Mouse (Mus musculus) lung, embryonic 16.5 days (tissue): ENCODE data around the gene Mettl16. TPM values are rescaled to one million over a fixed set of nuclear protein-coding genes. Genes with fewer than 3 reads are reported as not detected.

Source experiments
- ATAC-seq: fragments of 200-750 bp; cut with Nextera tagmentation; 2 replicates; pipeline ENCODE4 v1.8.0; 2017; ENCODE audit warnings: low read depth, mild to moderate bottlenecking, moderate library complexity
- H3K27ac ChIP-seq: fragments of 300-500 bp; sonication (generic); 2 replicates; pipeline ENCODE4 v1.5.1; 2014; ENCODE audit warnings: mild to moderate bottlenecking, control low read depth, low read length
- H3K27me3 ChIP-seq: fragments of 300-500 bp; sonication (generic); 2 replicates; pipeline ENCODE4 v1.6.1; 2014; ENCODE audit warnings: low read depth, low read length, mixed read lengths; ENCODE audit not compliant: control insufficient read depth, insufficient read depth
- H3K36me3 ChIP-seq: fragments of 300-500 bp; sonication (generic); 2 replicates; pipeline ENCODE4 v1.6.1; 2014; ENCODE audit warnings: low read length; ENCODE audit not compliant: control insufficient read depth, insufficient read depth
- H3K4me1 ChIP-seq: fragments of 300-500 bp; sonication (generic); replicated peaks from 2 replicates; pipeline ENCODE4 v1.6.1; 2014; ENCODE audit warnings: low read length, mixed read lengths; ENCODE audit not compliant: control insufficient read depth, insufficient read depth
- H3K4me2 ChIP-seq: fragments of 300-500 bp; sonication (generic); 2 replicates; pipeline ENCODE4 v1.6.1; 2014; ENCODE audit warnings: low read depth, low read length, control low read depth
- H3K4me3 ChIP-seq: fragments of 300-500 bp; sonication (generic); 2 replicates; pipeline ENCODE4 v1.5.1; 2014; ENCODE audit warnings: mild to moderate bottlenecking, low read length, control low read depth
- H3K9ac ChIP-seq: fragments of 300-500 bp; sonication (generic); 2 replicates; pipeline ENCODE4 v1.6.1; 2014; ENCODE audit warnings: low read length, control low read depth
- H3K9me3 ChIP-seq: fragments of 300-500 bp; sonication (generic); 2 replicates; pipeline ENCODE4 v1.6.1; 2016; ENCODE audit warnings: low read length; ENCODE audit not compliant: control insufficient read depth
- WGBS: fragments of 180-500 bp; shearing (Covaris S2); extraction: QIAGEN DNeasy Blood & Tissue Kit; methylation state at CpG from one replicate; pipeline ENCODE4 v1.1.7; 2014; 5-methylcytosine and 5-hydroxymethylcytosine counted together
- polyA plus RNA-seq: library from polyadenylated mRNA; unstranded; fragments of >200 nt; fragmentation: Nextera tagmentation; extraction: Ambion mirVana; gene quantifications from 2 replicates; pipeline ENCODE4 v1.2.1, GENCODE M21; 2015

Gene Mettl16
- polyA plus RNA-seq, 1 experiment from 2014 or later: 47.5 TPM

DNA sequence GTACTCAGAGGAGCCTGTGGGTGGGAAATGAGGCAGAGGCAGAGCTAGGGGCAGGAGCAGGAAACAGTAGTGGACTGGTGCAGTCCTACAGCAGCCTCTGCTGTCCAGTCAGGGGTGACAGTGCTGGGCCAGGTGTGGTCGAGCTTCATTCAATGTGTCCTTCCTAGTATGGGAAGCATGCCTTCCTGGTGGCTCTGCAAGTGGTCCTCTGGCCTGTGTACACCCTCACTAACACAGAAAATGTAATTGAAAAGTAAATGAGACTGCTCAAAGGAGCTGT is 63.7 kb downstream of the Mettl16 start:
- WGBS: 35% methylated on average over 1 of the region's 1 CpGs
- Histone ChIP-seq H3K27me3 (no peaks in the 10 kb centered on the region), H3K4me3 (no peak overlapping the region), H3K9ac (peak overlapping the region; percentile 32; the same call in 1 of the 2 replicates), H3K4me2 (no peak overlapping the region), H3K4me1 (peaks cover 43% of the 10 kb centered on the region), H3K9me3 (no peaks in the 10 kb centered on the region), H3K36me3 (no peaks in the 10 kb centered on the region), H3K27ac (peak overlapping the region; percentile 63)
- no peak for ATAC-seq

- peaks cover 42% of the 10 kb centered on the region for H3K4me1 ChIP-seq
- ATAC-seq: no peak
- WGBS: 44% methylated on average over 5 of the region's 5 CpGs
- no peaks in the 10 kb centered on the region for H3K27me3 ChIP-seq
- no peaks in the 10 kb centered on the region for H3K9me3 ChIP-seq
- peak overlapping the region; percentile 1; the same call in 1 of the 2 replicates for H3K9ac ChIP-seq
- no peak overlapping the region for H3K4me3 ChIP-seq
- H3K4me2 ChIP-seq: no peak overlapping the region
- H3K27ac ChIP-seq: peak overlapping the region; percentile 63
- H3K36me3 ChIP-seq: no peaks in the 10 kb centered on the region
Observed at GRCm38 (mm10) chr11:74834650-74835277, 64.1 kb downstream of the Mettl16 start.

DNA sequence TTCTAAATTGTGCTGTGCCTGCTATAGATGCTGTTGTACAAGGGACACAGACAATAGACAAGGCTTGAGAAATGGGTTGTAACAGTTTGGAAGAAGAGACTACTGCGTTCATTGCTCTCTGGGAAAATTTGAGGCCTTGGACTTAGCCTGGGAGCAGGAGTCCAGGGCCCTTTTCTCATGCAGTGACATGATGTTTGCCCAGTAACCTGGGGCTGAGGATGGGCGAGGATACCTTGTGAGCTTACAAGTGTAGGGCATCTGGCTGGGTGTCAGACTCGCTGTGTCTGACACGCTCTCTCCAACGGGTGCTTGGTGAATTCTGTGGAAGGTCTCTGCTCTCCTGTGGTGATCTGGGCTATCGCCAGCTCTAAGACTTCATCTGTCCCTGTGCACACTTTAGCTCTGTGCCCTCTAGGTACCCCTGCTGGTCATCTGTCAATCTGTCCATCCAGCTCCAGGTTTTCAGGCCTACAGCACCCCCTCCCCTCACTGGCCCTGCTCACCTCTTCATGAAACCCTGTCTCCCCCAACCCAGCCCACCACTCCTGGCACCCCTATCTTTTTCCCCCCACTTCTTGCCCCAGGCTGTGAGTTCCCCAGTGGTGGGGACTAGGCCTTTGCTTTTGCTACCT is 65.1 kb downstream of the Mettl16 start:
- Histone ChIP-seq H3K27me3 (no peaks in the 10 kb centered on the region), H3K36me3 (no peaks in the 10 kb centered on the region), H3K9me3 (no peaks in the 10 kb centered on the region), H3K9ac (peak overlapping the region; percentile 15; the same call in 1 of the 2 replicates), H3K4me2 (no peak overlapping the region), H3K4me3 (no peak overlapping the region), H3K27ac (no peak overlapping the region), H3K4me1 (peaks cover 42% of the 10 kb centered on the region)
- ATAC-seq: no peak
- 85% methylated on average over 6 of the region's 6 CpGs for WGBS

GRCm38 (mm10) chr11:74836225-74837055 is 65.8 kb downstream of the Mettl16 start:
- no peak overlapping the region for H3K4me2 ChIP-seq
- H3K9me3 ChIP-seq: no peaks in the 10 kb centered on the region
- H3K36me3 ChIP-seq: no peaks in the 10 kb centered on the region
- H3K9ac ChIP-seq: 0 out of 2 replicates have a peak overlapping the region, but pooled peaks have one; percentile 10
- WGBS: 92% methylated on average over 22 of the region's 22 CpGs
- H3K4me3 ChIP-seq: no peak overlapping the region
- H3K27ac ChIP-seq: no peak overlapping the region
- ATAC-seq: no peak
- peaks cover 42% of the 10 kb centered on the region for H3K4me1 ChIP-seq
- H3K27me3 ChIP-seq: no peaks in the 10 kb centered on the region

DNA sequence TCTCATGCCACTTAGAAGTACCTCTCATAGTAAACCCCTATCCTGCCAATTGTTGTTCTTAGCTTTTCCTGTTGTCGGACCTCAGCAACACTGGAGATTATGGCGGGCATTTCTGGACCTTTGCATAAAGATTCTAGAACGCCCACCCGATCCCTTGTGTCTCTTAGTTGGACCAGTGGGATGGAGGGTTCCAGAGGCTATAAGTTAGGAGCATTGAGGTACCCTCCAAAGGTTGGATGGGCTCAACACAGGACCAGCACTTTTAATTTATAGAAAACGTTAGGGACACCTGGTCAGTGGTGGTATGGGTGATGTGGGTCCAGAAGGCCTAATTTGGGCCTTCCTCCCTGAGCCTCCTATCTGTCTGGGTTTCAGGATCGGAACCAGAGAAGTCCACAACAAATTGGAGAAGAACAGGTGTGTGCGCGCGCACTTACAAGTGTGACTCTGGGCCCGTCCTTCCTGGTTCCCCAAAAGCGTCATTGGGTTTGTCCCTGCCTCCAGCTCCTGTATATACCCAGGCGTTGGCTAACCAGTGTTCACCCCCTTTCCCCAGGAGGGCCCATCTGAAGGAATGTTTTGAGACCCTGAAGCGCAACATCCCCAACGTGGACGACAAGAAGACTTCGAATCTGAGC is 66.5 kb downstream of the Mettl16 start:
- peak overlapping the region; percentile 90 for H3K4me2 ChIP-seq
- 39% methylated on average over 16 of the region's 16 CpGs for WGBS
- no peak; the same call in 1 of the 2 replicates for ATAC-seq
- H3K4me1 ChIP-seq: peaks cover 42% of the 10 kb centered on the region
- H3K27me3 ChIP-seq: no peaks in the 10 kb centered on the region
- H3K36me3 ChIP-seq: no peaks in the 10 kb centered on the region
- H3K4me3 ChIP-seq: peak overlapping the region; percentile 65
- peak overlapping the region; percentile 61 for H3K9ac ChIP-seq
- no peaks in the 10 kb centered on the region for H3K9me3 ChIP-seq
- H3K27ac ChIP-seq: peak overlapping the region; percentile 91

GRCm38 (mm10) chr11:74837694-74838431 is 67.2 kb downstream of the Mettl16 start:
- Histone ChIP-seq H3K9me3 (no peaks in the 10 kb centered on the region), H3K36me3 (no peaks in the 10 kb centered on the region), H3K4me3 (peak overlapping the region; percentile 65), H3K4me1 (peaks cover 40% of the 10 kb centered on the region), H3K27ac (peak overlapping the region; percentile 91), H3K27me3 (no peaks in the 10 kb centered on the region), H3K9ac (peak overlapping the region; percentile 61), H3K4me2 (peak overlapping the region; percentile 90)
- ATAC-seq: peak; percentile 85
- WGBS: under 1% methylated on average over 47 of the region's 54 CpGs

GRCm38 (mm10) chr11:74838441-74838840 is 67.8 kb downstream of the Mettl16 start:
- Histone ChIP-seq H3K4me3 (peak overlapping the region; percentile 65), H3K9me3 (no peaks in the 10 kb centered on the region), H3K4me1 (peaks cover 39% of the 10 kb centered on the region), H3K9ac (peak overlapping the region; percentile 61), H3K4me2 (peak overlapping the region; percentile 90), H3K27ac (peak overlapping the region; percentile 91), H3K27me3 (no peaks in the 10 kb centered on the region), H3K36me3 (no peaks in the 10 kb centered on the region)
- under 1% methylated on average over 35 of the region's 35 CpGs for WGBS
- ATAC-seq: peak; percentile 83

GRCm38 (mm10) chr11:74838971-74839370 is 68.3 kb downstream of the Mettl16 start:
- Histone ChIP-seq H3K4me1 (peaks cover 35% of the 10 kb centered on the region), H3K27ac (peak overlapping the region; percentile 91), H3K9me3 (no peaks in the 10 kb centered on the region), H3K36me3 (no peaks in the 10 kb centered on the region), H3K27me3 (no peaks in the 10 kb centered on the region), H3K4me3 (peak overlapping the region; percentile 65), H3K9ac (peak overlapping the region; percentile 0; the same call in 1 of the 2 replicates), H3K4me2 (peak overlapping the region; percentile 90)
- 19% methylated on average over 6 of the region's 6 CpGs for WGBS
- peak; percentile 24 for ATAC-seq
